Mouse (Mus musculus) monocyte, adult 5-6 weeks (primary cell): ENCODE data around the gene Trpm1. TPM values are rescaled to one million over a fixed set of nuclear protein-coding genes. Genes with fewer than 3 reads are reported as not detected.
"Not testable (repeated sequence)": the region's sequence is repeated elsewhere in the genome, so short reads cannot be mapped to it uniquely, and the experiment has no call there.

Experiments used
- ATAC-seq: fragments of 153-309, 156-312 bp; replicated peaks from 2 replicates; pipeline ENCODE4 v1.8.0; 2017; ENCODE audit warnings: mild to moderate bottlenecking; ENCODE audit not compliant: low TSS enrichment, insufficient number of reproducible peaks, severe bottlenecking, poor library complexity, low FRiP score
- total RNA-seq: library from RNA; stranded (forward); fragments of 200-1000, 200-491, 200-594 nt; gene quantifications from 3 replicates; pipeline ENCODE4 v1.2.3, GENCODE M21; 2017

The Trpm1 gene
- not detected in 3 replicates for total RNA-seq

GRCm38 (mm10) chr7:64153535-64153934, at the start of gene Trpm1:
TSS of gene Trpm1 (plus strand) at chr7:64153835.
- no peak for ATAC-seq

- ATAC-seq = no peak
Measured at GRCm38 (mm10) chr7:64122131-64122715, 31.4 kb upstream of the Trpm1 start.

- no peak for ATAC-seq
Measured at GRCm38 (mm10) chr7:64123721-64124120, 29.9 kb upstream of the Trpm1 start.

- not testable (repeated sequence) for ATAC-seq
Measured at GRCm38 (mm10) chr7:64125994-64126393, 27.6 kb upstream of the Trpm1 start.

- ATAC-seq = no peak
Measured at GRCm38 (mm10) chr7:64139866-64140265, 13.8 kb upstream of the Trpm1 start.

- ATAC-seq = peak; percentile 89
Measured at GRCm38 (mm10) chr7:64141301-64142032, 12.2 kb upstream of the Trpm1 start.

- no peak for ATAC-seq
Measured at GRCm38 (mm10) chr7:64149337-64149736, 4.3 kb upstream of the Trpm1 start.

GRCm38 (mm10) chr7:64149747-64150146, 3.9 kb upstream of the Trpm1 start:
- ATAC-seq = no peak

- ATAC-seq = no peak
Measured at GRCm38 (mm10) chr7:64150436-64151080, 3.1 kb upstream of the Trpm1 start.

- ATAC-seq = no peak
Measured at GRCm38 (mm10) chr7:64155226-64155625, 1.6 kb downstream of the Trpm1 start.

GRCm38 (mm10) chr7:64155687-64156086, 2.1 kb downstream of the Trpm1 start:
- peak; percentile 36 for ATAC-seq

GRCm38 (mm10) chr7:64156271-64156911, 2.8 kb downstream of the Trpm1 start:
- ATAC-seq = no peak

- ATAC-seq = no peak
Measured at GRCm38 (mm10) chr7:64156918-64157690, 3.5 kb downstream of the Trpm1 start.

GRCm38 (mm10) chr7:64158281-64159055, 4.8 kb downstream of the Trpm1 start:
- no peak for ATAC-seq

GRCm38 (mm10) chr7:64159056-64159542, 5.5 kb downstream of the Trpm1 start:
- ATAC-seq = no peak

- ATAC-seq = no peak
Measured at GRCm38 (mm10) chr7:64159612-64160591, 6.3 kb downstream of the Trpm1 start.
